Mouse (Mus musculus): ENCODE measurements at regions not wholly inside any gene's neighbourhood (a gene's known extent, or its start where the extent isn't known, plus 50 kb on each side); places are given as distances from the start of the nearest gene placed in this dataset.

- H3K4me3 ChIP-seq (ENCODE audit: low read depth, low read length) = no peak overlapping the region
- TF ChIP-seq CTCF (IDR thresholded peaks at IDR 0.05; ENCODE audit: extremely low read depth, insufficient read length, insufficient replicate concordance, low read depth, low read length) (no peak), POLR2A (IDR thresholded peaks at IDR 0.05; ENCODE audit: low read depth, low read length) (no peak)
- H3K27ac ChIP-seq (ENCODE audit: insufficient read depth, low read depth, low read length) = no peak overlapping the region
- H3K36me3 ChIP-seq (ENCODE audit: control insufficient read depth, insufficient read depth, low read length) = no peaks in the 10 kb centered on the region
- no peaks in the 10 kb centered on the region for H3K27me3 ChIP-seq (ENCODE audit: control insufficient read depth, insufficient read depth, low read length)
- no peaks in the 10 kb centered on the region for H3K4me1 ChIP-seq (ENCODE audit: control insufficient read depth, insufficient read depth, insufficient read length, low read length)
Measured at GRCm38 (mm10) chr14:105988738-105989137, 92.1 kb upstream of the Spry2 start.

GRCm38 (mm10) chr14:105993124-105993523 lies 96.5 kb upstream of the Spry2 start:
- no peak for TF ChIP-seq CTCF (IDR thresholded peaks at IDR 0.05; ENCODE audit: extremely low read depth, insufficient read length, insufficient replicate concordance, low read depth, low read length)
- no peak for TF ChIP-seq POLR2A (IDR thresholded peaks at IDR 0.05; ENCODE audit: low read depth, low read length)
- Histone ChIP-seq H3K27me3 (ENCODE audit: control insufficient read depth, insufficient read depth, low read length) (no peaks in the 10 kb centered on the region), H3K36me3 (ENCODE audit: control insufficient read depth, insufficient read depth, low read length) (no peaks in the 10 kb centered on the region), H3K4me1 (ENCODE audit: control insufficient read depth, insufficient read depth, insufficient read length, low read length) (no peaks in the 10 kb centered on the region), H3K4me3 (ENCODE audit: low read depth, low read length) (no peak overlapping the region), H3K27ac (ENCODE audit: insufficient read depth, low read depth, low read length) (no peak overlapping the region)
- WGBS = 75% methylated on average over 3 of the region's 3 CpGs

- no peaks in the 10 kb centered on the region for H3K27me3 ChIP-seq (ENCODE audit: control insufficient read depth, insufficient read depth, low read length)
- WGBS = 74% methylated on average over 6 of the region's 6 CpGs
Measured at GRCm38 (mm10) chr14:105999801-106000200, 103.2 kb upstream of the Spry2 start.

GRCm38 (mm10) chr14:106007769-106008168 lies 98.2 kb upstream of the Trim52 start:
- H3K36me3 ChIP-seq (ENCODE audit: control insufficient read depth, insufficient read depth, low read length) = no peaks in the 10 kb centered on the region
- no peak overlapping the region for H3K4me3 ChIP-seq (ENCODE audit: low read depth, low read length)
- TF ChIP-seq POLR2A (IDR thresholded peaks at IDR 0.05; ENCODE audit: low read depth, low read length) (no peak), CTCF (IDR thresholded peaks at IDR 0.05; ENCODE audit: extremely low read depth, insufficient read length, insufficient replicate concordance, low read depth, low read length) (no peak)
- no peak overlapping the region for H3K27ac ChIP-seq (ENCODE audit: insufficient read depth, low read depth, low read length)
- no peaks in the 10 kb centered on the region for H3K4me1 ChIP-seq (ENCODE audit: control insufficient read depth, insufficient read depth, insufficient read length, low read length)
- H3K27me3 ChIP-seq (ENCODE audit: control insufficient read depth, insufficient read depth, low read length) = no peaks in the 10 kb centered on the region
- WGBS = 86% methylated on average over 2 of the region's 2 CpGs

More at GRCm38 (mm10) chr14:105999801-106000200, 103.2 kb upstream of the Spry2 start:
- TF ChIP-seq CTCF (IDR thresholded peaks at IDR 0.05; ENCODE audit: extremely low read depth, insufficient read length, insufficient replicate concordance, low read depth, low read length) (no peak), POLR2A (IDR thresholded peaks at IDR 0.05; ENCODE audit: low read depth, low read length) (no peak)
- Histone ChIP-seq H3K4me1 (ENCODE audit: control insufficient read depth, insufficient read depth, insufficient read length, low read length) (no peaks in the 10 kb centered on the region), H3K27ac (ENCODE audit: insufficient read depth, low read depth, low read length) (no peak overlapping the region), H3K4me3 (ENCODE audit: low read depth, low read length) (no peak overlapping the region), H3K36me3 (ENCODE audit: control insufficient read depth, insufficient read depth, low read length) (no peaks in the 10 kb centered on the region)

- no peaks in the 10 kb centered on the region for H3K4me1 ChIP-seq (ENCODE audit: control insufficient read depth, insufficient read depth, insufficient read length, low read length)
- TF ChIP-seq POLR2A (IDR thresholded peaks at IDR 0.05; ENCODE audit: low read depth, low read length) (no peak), CTCF (IDR thresholded peaks at IDR 0.05; ENCODE audit: extremely low read depth, insufficient read length, insufficient replicate concordance, low read depth, low read length) (no peak)
- no peaks in the 10 kb centered on the region for H3K27me3 ChIP-seq (ENCODE audit: control insufficient read depth, insufficient read depth, low read length)
- WGBS = 82% methylated on average over 3 of the region's 3 CpGs
- no peak overlapping the region for H3K4me3 ChIP-seq (ENCODE audit: low read depth, low read length)
- no peaks in the 10 kb centered on the region for H3K36me3 ChIP-seq (ENCODE audit: control insufficient read depth, insufficient read depth, low read length)
- no peak overlapping the region for H3K27ac ChIP-seq (ENCODE audit: insufficient read depth, low read depth, low read length)
Measured at GRCm38 (mm10) chr14:106008951-106009350, 97.0 kb upstream of the Trim52 start.

DNA sequence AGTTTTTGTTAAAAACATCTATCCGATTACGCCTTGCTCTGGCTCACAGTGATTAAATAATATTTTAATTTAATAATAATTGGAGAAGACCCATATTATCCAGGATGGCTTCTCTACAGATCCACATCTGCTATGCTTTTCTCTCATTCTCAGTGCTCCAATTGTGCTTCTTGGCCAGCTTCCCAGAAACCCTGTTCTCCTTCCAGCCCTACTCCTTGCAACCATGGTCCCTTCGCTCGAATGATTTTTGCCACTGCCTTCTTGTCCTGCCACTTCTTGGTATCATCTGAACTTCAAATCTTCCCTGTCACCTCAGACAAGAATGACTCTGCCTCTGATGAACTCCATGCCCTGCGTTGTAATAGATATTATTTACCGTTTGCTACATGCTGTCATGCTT lies 95.0 kb upstream of the Trim52 start:
- Histone ChIP-seq H3K36me3 (ENCODE audit: control insufficient read depth, insufficient read depth, low read length) (no peaks in the 10 kb centered on the region), H3K4me1 (ENCODE audit: control insufficient read depth, insufficient read depth, insufficient read length, low read length) (no peaks in the 10 kb centered on the region), H3K27ac (ENCODE audit: insufficient read depth, low read depth, low read length) (no peak overlapping the region), H3K4me3 (ENCODE audit: low read depth, low read length) (no peak overlapping the region), H3K27me3 (ENCODE audit: control insufficient read depth, insufficient read depth, low read length) (no peaks in the 10 kb centered on the region)
- 91% methylated on average over 6 of the region's 6 CpGs for WGBS
- TF ChIP-seq POLR2A (IDR thresholded peaks at IDR 0.05; ENCODE audit: low read depth, low read length) (no peak), CTCF (IDR thresholded peaks at IDR 0.05; ENCODE audit: extremely low read depth, insufficient read length, insufficient replicate concordance, low read depth, low read length) (no peak)

GRCm38 (mm10) chr14:106011991-106012427 lies 94.0 kb upstream of the Trim52 start:
- H3K4me3 ChIP-seq (ENCODE audit: low read depth, low read length) = no peak overlapping the region
- no peaks in the 10 kb centered on the region for H3K4me1 ChIP-seq (ENCODE audit: control insufficient read depth, insufficient read depth, insufficient read length, low read length)
- no peak overlapping the region for H3K27ac ChIP-seq (ENCODE audit: insufficient read depth, low read depth, low read length)
- no peak for TF ChIP-seq POLR2A (IDR thresholded peaks at IDR 0.05; ENCODE audit: low read depth, low read length)
- no peak for TF ChIP-seq CTCF (IDR thresholded peaks at IDR 0.05; ENCODE audit: extremely low read depth, insufficient read length, insufficient replicate concordance, low read depth, low read length)
- WGBS = 72% methylated on average over 6 of the region's 6 CpGs
- H3K27me3 ChIP-seq (ENCODE audit: control insufficient read depth, insufficient read depth, low read length) = no peaks in the 10 kb centered on the region
- H3K36me3 ChIP-seq (ENCODE audit: control insufficient read depth, insufficient read depth, low read length) = no peaks in the 10 kb centered on the region

DNA sequence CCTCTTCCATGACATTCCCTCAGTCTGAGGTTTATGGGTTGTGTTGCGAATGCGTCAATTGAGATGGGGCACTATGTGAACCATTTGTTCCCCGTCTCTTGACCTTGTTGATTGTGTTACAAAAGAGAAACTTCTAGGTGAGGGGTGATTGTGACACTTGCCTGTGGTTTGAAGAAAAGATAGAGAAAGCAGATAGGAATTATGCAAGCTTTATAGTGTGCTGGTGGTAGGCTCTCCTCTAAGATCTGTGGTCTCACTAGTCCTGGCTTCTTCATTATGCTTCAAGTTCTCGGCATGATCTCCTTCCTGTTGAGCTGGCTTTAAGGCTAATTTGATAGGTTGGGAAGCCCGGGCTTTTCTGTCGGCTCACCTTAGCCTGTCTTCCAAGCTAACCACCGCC lies 83.2 kb upstream of the Trim52 start:
- Histone ChIP-seq H3K4me3 (ENCODE audit: low read depth, low read length) (no peak overlapping the region), H3K4me1 (ENCODE audit: control insufficient read depth, insufficient read depth, insufficient read length, low read length) (no peaks in the 10 kb centered on the region), H3K27ac (ENCODE audit: insufficient read depth, low read depth, low read length) (no peak overlapping the region), H3K27me3 (ENCODE audit: control insufficient read depth, insufficient read depth, low read length) (no peaks in the 10 kb centered on the region), H3K36me3 (ENCODE audit: control insufficient read depth, insufficient read depth, low read length) (no peaks in the 10 kb centered on the region)
- 83% methylated on average over 7 of the region's 7 CpGs for WGBS
- TF ChIP-seq POLR2A (IDR thresholded peaks at IDR 0.05; ENCODE audit: low read depth, low read length) (no peak), CTCF (IDR thresholded peaks at IDR 0.05; ENCODE audit: extremely low read depth, insufficient read length, insufficient replicate concordance, low read depth, low read length) (no peak)

All from small intestine, adult 2 months (tissue).